Mouse (Mus musculus) C2C12 (cell line): ENCODE measurements around the gene Cfap61.

Source experiments
- CEBPB ChIP-seq: IDR thresholded peaks from one replicate; pipeline ENCODE4 v1.6.1; 2011; ENCODE audit warnings: low read depth, mild to moderate bottlenecking, control low read depth, moderate library complexity
- CTCF ChIP-seq: IDR thresholded peaks from one replicate; pipeline ENCODE4 v1.5.1; 2011; ENCODE audit not compliant: control insufficient read depth, insufficient read depth, insufficient read length
- FOSL1 ChIP-seq: IDR thresholded peaks from one replicate; pipeline ENCODE4 v1.8.0; 2011; ENCODE audit warnings: mild to moderate bottlenecking, low read length; ENCODE audit not compliant: poor library complexity, insufficient read depth, severe bottlenecking
- MAX ChIP-seq: IDR thresholded peaks from one replicate; pipeline ENCODE4 v1.6.1; 2011; ENCODE audit warnings: mild to moderate bottlenecking, control low read depth
- MYOD1 ChIP-seq: IDR thresholded peaks from one replicate; pipeline ENCODE4 v1.6.1; 2011; ENCODE audit warnings: low read depth; ENCODE audit not compliant: control insufficient read depth, insufficient read length
- USF1 ChIP-seq: IDR thresholded peaks from one replicate; pipeline ENCODE4 v1.6.1; 2011; ENCODE audit warnings: low read depth, mild to moderate bottlenecking, control low read depth, moderate library complexity

DNA sequence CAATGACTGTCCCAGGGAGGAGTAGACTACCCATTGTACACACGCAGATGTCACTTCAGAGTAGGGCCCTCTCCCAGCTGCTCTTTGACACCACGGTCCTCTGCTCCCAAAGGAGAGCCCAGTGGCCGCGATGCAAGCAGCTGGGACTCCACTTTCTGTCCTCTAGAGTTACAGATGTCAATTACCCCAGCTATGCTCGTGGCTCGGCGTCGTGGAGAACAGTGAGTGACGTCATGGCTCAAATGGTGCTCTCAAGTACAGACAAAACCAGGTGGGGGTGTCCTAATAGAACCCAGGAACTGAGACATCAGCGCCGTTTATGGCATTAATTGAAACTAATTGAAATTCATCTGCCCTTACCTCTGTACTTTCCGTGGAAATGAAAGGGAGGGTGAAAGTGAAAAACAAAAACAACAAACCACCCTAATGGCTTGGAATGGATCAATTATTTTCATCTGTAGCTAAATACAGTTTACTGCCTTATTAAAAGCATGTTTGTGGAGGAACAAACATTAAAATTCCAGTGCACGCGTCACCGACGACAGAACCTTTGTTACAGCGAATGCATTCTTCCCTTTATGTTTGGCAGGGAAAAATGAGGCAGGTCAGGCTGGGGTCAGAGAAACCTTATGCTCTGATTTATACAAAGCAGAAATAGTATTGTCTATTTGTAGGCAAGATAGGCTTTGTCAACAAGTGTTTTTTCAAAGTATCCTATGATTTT lies 182.8 kb downstream of the Cfap61 start:
- TF ChIP-seq CTCF (no peak), MAX (no peak), USF1 (no peak), CEBPB (no peak), FOSL1 (no peak), MYOD1 (no peak)
